Mouse (Mus musculus) small intestine, adult 10 weeks (tissue): ENCODE measurements around the gene Trp73. TPM values are rescaled to one million over a fixed set of nuclear protein-coding genes. Genes with fewer than 3 reads are reported as not detected.

Experiments
- polyA plus RNA-seq: library from polyadenylated mRNA; stranded (reverse); fragments of 350-450 nt; fragmentation: Illumina TruSeq; extraction: RNeasy Lipid Tissue Mini Kit (QIAGEN cat#74804); gene quantifications from one replicate; pipeline ENCODE4 v1.2.3, GENCODE M21; 2014; ENCODE audit warnings: low replicate concordance

Trp73 gene
- polyA plus RNA-seq = not detected

GRCm38 (mm10) chr4:154140182-154140212 lies at the start of gene Trp73:
Gene Trp73, minus strand, starts transcription at chr4:154140208.

DNA sequence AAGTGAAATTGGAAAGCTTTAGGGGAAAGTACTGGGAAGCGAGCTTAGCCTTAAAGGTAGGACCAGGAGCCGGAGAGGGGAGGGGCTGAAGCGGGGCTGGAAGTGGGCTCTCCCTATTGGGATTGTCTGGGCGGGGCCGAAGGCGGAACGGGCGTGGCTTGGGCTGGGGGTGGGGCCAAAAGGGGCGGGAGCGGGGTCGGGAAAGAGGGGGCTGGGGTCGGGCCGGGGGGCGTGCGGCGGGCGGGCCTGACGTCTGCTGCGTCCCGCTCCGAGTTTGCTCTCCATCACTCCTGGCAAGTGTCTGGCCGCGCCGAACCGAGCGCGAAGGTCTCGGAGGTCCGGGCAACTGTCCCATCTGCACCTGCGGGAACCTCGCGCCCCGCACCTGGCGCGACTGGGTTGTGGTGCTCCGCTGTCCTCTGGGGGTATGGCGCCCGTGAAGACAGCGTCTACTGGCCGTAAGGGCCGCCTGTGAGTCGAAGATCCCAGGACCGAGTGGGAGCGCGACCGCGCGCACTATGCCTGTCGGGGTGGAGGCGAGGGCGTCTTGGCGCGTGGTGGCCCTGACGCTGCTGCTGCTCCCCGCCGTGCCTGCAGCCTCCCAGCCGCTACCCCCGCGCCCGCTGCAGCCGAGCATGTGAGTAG lies 30.6 kb upstream of the Trp73 start, which contains the start of gene Megf6:
Gene Megf6 (plus strand): TSS at position 225 of the 645 bp plus-strand sequence.

DNA sequence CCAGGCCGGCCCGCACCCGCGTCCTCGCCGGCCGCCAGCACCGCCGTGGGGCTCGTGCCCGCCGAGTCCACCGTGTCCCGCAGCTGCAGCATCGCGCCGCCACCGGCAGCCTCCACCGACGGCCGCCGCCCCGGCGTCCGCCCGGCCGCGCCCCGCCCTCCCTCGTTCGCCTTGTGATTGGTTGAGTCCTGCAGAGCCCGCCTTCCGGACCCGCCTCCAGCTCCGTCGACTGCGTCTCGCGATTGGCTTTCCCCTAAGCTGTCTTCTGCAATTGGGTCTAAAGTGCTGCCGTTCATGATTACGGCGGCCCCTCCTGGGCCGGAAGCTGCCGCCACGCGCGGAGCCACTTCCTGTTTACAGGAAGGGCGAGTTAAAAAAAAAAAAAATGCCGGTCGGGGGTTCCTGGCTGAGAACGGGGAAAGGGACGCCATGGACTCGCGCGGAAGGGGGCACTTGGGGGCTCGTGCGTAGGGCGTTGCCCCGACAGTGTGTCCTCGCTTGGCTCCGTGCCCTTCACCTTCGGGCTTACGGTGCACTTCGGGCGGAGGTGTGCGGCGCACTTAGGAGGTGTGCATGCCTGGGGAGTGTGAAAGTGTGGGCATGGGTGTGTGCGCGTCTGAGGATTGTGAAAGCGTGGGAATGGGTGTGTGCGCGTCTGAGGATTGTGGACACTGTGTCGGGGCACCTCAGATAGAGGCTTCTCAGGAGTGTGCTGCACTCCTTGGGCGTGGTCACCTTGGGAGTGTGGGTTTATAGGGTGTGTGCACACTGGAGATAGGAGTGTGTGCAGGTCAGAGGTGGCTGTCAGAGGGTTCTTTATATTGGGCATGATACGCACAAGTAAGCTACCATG lies 20.8 kb upstream of the Trp73 start, which contains the start of gene Tprgl:
Gene Tprgl (minus strand): TSS at position 129 of the 853 bp plus-strand sequence.

GRCm38 (mm10) chr4:154142211-154143040 lies 2.4 kb upstream of the Trp73 start, which contains the start of gene Wrap73:
Gene Wrap73, plus strand, starts transcription at chr4:154142372.

GRCm38 (mm10) chr4:154042577-154042976 lies 97.4 kb downstream of the Trp73 start, which contains the start of gene Ccdc27:
Gene Ccdc27, minus strand, starts transcription at chr4:154042677.

GRCm38 (mm10) chr4:154025641-154026440 lies 114.2 kb downstream of the Trp73 start, which contains the start of gene Smim1:
Gene Smim1, minus strand, starts transcription at chr4:154026230.

GRCm38 (mm10) chr4:154011646-154012089 lies 128.3 kb downstream of the Trp73 start, which contains the start of gene Lrrc47:
Gene Lrrc47, plus strand, starts transcription at chr4:154011731.

Other genes starting within 250 kb of the Trp73 start
- 10.1 TPM for gene A430005L14Rik, start 183.0 kb downstream of the Trp73 start, polyA plus RNA-seq
- 8.5 TPM for gene Dffb, start 165.1 kb downstream of the Trp73 start, polyA plus RNA-seq
- 9.1 TPM for gene Cep104, start 165.0 kb downstream of the Trp73 start, polyA plus RNA-seq
- gene Lrrc47, start 128.5 kb downstream of the Trp73 start, polyA plus RNA-seq = 7.7 TPM
- gene Smim1, start 114.0 kb downstream of the Trp73 start, polyA plus RNA-seq = not detected
- gene Ccdc27, start 97.5 kb downstream of the Trp73 start, polyA plus RNA-seq = not detected
- gene Wrap73, start 2.2 kb upstream of the Trp73 start, polyA plus RNA-seq = not detected
- gene Tprgl, start 20.5 kb upstream of the Trp73 start, polyA plus RNA-seq = 55.3 TPM
- gene Megf6, start 30.5 kb upstream of the Trp73 start, polyA plus RNA-seq = 0.07 TPM
- gene Arhgef16, start 161.5 kb upstream of the Trp73 start, polyA plus RNA-seq = 0.85 TPM
- not detected for gene B230104I21Rik, start 195.9 kb upstream of the Trp73 start, polyA plus RNA-seq